Mouse (Mus musculus) CH12.LX (cell line): ENCODE results near the gene Tapbpl. TPM values are rescaled to one million over a fixed set of nuclear protein-coding genes. Genes with fewer than 3 reads are reported as not detected.

Experiments
- DNase-seq: peaks from one replicate; pipeline ENCODE4 v3.0.0-alpha.2; 2013; ENCODE audit errors: extremely low read depth
- H3K27ac ChIP-seq: 2 replicates; pipeline ENCODE4 v1.5.1; 2012; ENCODE audit warnings: low read depth, mild to moderate bottlenecking, control low read depth, moderate library complexity; ENCODE audit not compliant: insufficient read depth
- H3K27me3 ChIP-seq: replicated peaks from 2 replicates; pipeline ENCODE3; 2012; ENCODE audit warnings: inconsistent platforms
- H3K36me3 ChIP-seq, 2 experiments: replicated peaks in 1 of 2; 2 replicates each; pipeline versions ENCODE3 to v1.6.1; 2012; ENCODE audit warnings: inconsistent platforms in 1 of 2, low read length in 1 of 2, mild to moderate bottlenecking in 1 of 2, mixed read lengths in 1 of 2, moderate library complexity in 1 of 2; ENCODE audit not compliant: control insufficient read depth in 1 of 2, insufficient read depth in 1 of 2
- H3K4me1 ChIP-seq, 2 experiments: 2 replicates each; pipeline ENCODE4 v1.6.1; 2012; ENCODE audit warnings: inconsistent platforms in 1 of 2, moderate library complexity in 1 of 2; ENCODE audit not compliant: insufficient read depth in 2 of 2, control insufficient read depth in 1 of 2
- H3K4me2 ChIP-seq: 2 replicates; pipeline ENCODE4 v1.6.1; 2012; ENCODE audit warnings: low read depth, mild to moderate bottlenecking, control low read depth; ENCODE audit not compliant: poor library complexity, insufficient read depth, severe bottlenecking
- H3K4me3 ChIP-seq, 3 experiments: fragments of 150-350 bp in 1 of 3; sonication (generic) in 1 of 3; replicated peaks in 1 of 3; 2 replicates each; pipeline versions ENCODE3 to v1.5.1; 2011 to 2012; ENCODE audit warnings: low read depth in 2 of 3, low read length in 2 of 3, mild to moderate bottlenecking in 2 of 3, moderate library complexity in 2 of 3, control low read depth in 1 of 3, improper control_type of control experiment in 1 of 3, inconsistent platforms in 1 of 3, mixed read lengths in 1 of 3; ENCODE audit not compliant: poor library complexity in 1 of 3
- H3K79me2 ChIP-seq: replicated peaks from 2 replicates; pipeline ENCODE4 v1.6.1; 2012; ENCODE audit warnings: mild to moderate bottlenecking, moderate library complexity; ENCODE audit not compliant: control insufficient read depth, poor library complexity, insufficient read depth, severe bottlenecking; ENCODE audit errors: extremely low read depth
- H3K9ac ChIP-seq: 2 replicates; pipeline ENCODE4 v1.6.1; 2012; ENCODE audit warnings: low read depth, mild to moderate bottlenecking, control low read depth, moderate library complexity; ENCODE audit not compliant: insufficient read depth
- H3K9me3 ChIP-seq: replicated peaks from 2 replicates; pipeline ENCODE3; 2012; ENCODE audit warnings: low read length, inconsistent platforms, mixed read lengths
- BHLHE40 ChIP-seq: IDR thresholded peaks from 2 replicates; pipeline ENCODE4 v1.6.1; 2011; ENCODE audit warnings: mild to moderate bottlenecking, low read depth, low read length, improper control_type of control experiment
- CHD1 ChIP-seq: IDR thresholded peaks from 2 replicates; pipeline ENCODE4 v1.6.1; 2012; ENCODE audit warnings: low read depth, low read length, improper control_type of control experiment, inconsistent platforms
- CTCF ChIP-seq, 2 experiments: IDR thresholded peaks in 1 of 2; conservative IDR thresholded peaks in 1 of 2; 2 replicates each; pipeline ENCODE4 v1.5.1; 2011 to 2012; ENCODE audit warnings: low read depth in 2 of 2, low read length in 2 of 2, improper control_type of control experiment in 1 of 2, inconsistent platforms in 1 of 2, mild to moderate bottlenecking in 1 of 2, moderate library complexity in 1 of 2
- MAX ChIP-seq: IDR thresholded peaks from 2 replicates; pipeline ENCODE4 v1.6.1; 2011; ENCODE audit warnings: low read length, improper control_type of control experiment
- MXI1 ChIP-seq: IDR thresholded peaks from 2 replicates; pipeline ENCODE4 v1.6.1; 2011; ENCODE audit warnings: mild to moderate bottlenecking, low read depth, low read length, improper control_type of control experiment
- MYC ChIP-seq: IDR thresholded peaks from 2 replicates; pipeline ENCODE4 v1.6.1; 2011; ENCODE audit warnings: low read depth, mild to moderate bottlenecking, improper control_type of control experiment, low read length
- PAX5 ChIP-seq: IDR thresholded peaks from 2 replicates; pipeline ENCODE4 v1.6.1; 2012; ENCODE audit warnings: low read length, inconsistent platforms, mixed read lengths
- RAD21 ChIP-seq: IDR thresholded peaks from 2 replicates; pipeline ENCODE4 v1.6.1; 2011; ENCODE audit warnings: low read depth, mild to moderate bottlenecking, low read length, improper control_type of control experiment, moderate library complexity
- SMC3 ChIP-seq: IDR thresholded peaks from 2 replicates; pipeline ENCODE4 v1.6.1; 2011; ENCODE audit warnings: low read depth, low read length, improper control_type of control experiment
- TBP ChIP-seq: conservative IDR thresholded peaks from 2 replicates; pipeline ENCODE4 v1.6.1; 2011; ENCODE audit warnings: low read depth, low read length, improper control_type of control experiment
- TCF12 ChIP-seq: IDR thresholded peaks from 2 replicates; pipeline ENCODE4 v1.6.1; 2014; ENCODE audit warnings: low read depth, mild to moderate bottlenecking, inconsistent platforms, low read length, improper control_type of control experiment
- UBTF ChIP-seq: IDR thresholded peaks from 2 replicates; pipeline ENCODE4 v1.6.1; 2012; ENCODE audit warnings: low read depth, mild to moderate bottlenecking, inconsistent platforms, low read length, improper control_type of control experiment, moderate library complexity
- USF2 ChIP-seq: conservative IDR thresholded peaks from 2 replicates; pipeline ENCODE4 v1.6.1; 2011; ENCODE audit warnings: low read depth, low read length, improper control_type of control experiment
- ZMIZ1 ChIP-seq: IDR thresholded peaks from 2 replicates; pipeline ENCODE4 v1.6.1; 2012; ENCODE audit warnings: low read depth, mild to moderate bottlenecking, inconsistent platforms, low read length, improper control_type of control experiment
- dilution Hi-C: fragments of 300-500 bp; cut with MboI; formaldehyde crosslinking; loops from 2 replicates; pipeline ENCODE4 v1.14.3; 2020; ENCODE audit warnings: low sequenced_read_pairs; ENCODE audit not compliant: extremely low pct_unique_long_range_greater_than_20kb, extremely low pct_ligation_motif_present
- in situ Hi-C: fragments of 300-500 bp; cut with MboI; formaldehyde crosslinking; loops from 3 replicates; pipeline ENCODE4 v1.14.3; 2019; ENCODE audit warnings: low sequenced_read_pairs, low pct_ligation_motif_present, low pct_unique_long_range_greater_than_20kb, mixed read lengths
- polyA plus RNA-seq: library from polyadenylated mRNA; unstranded; fragments of >175 nt; gene quantifications from 2 replicates; pipeline ENCODE4 v1.2.1, GENCODE M21; 2012; ENCODE audit warnings: low read depth; ENCODE audit not compliant: insufficient read length
- total RNA-seq, 2 experiments: library from RNA; depleted of rRNA; stranded (reverse); fragments of 300-350 nt in 1 of 2; fragments of >200 nt in 1 of 2; gene quantifications; 2 replicates each; pipeline ENCODE4 v1.2.3; 2012 to 2014

The Tapbpl gene
- total and polyA plus RNA-seq, 3 experiments: 16.7 to 19.4 (median 17.7) TPM

- Histone ChIP-seq H3K9ac (peak overlapping the region; percentile 98), H3K4me1 (peaks cover 8 to 36% of the 10 kb centered on the region in 2 experiments), H3K27me3 (no peaks in the 10 kb centered on the region), H3K9me3 (no peaks in the 10 kb centered on the region)
- in situ Hi-C loops: no loop called here
- DNase-seq: no peak
- TF ChIP-seq CHD1 (0 out of 2 replicates have a peak, but pooled peaks have one; percentile 74), UBTF (no peak), ZMIZ1 (peak; percentile 22; the same call in 1 of the 2 replicates), MYC (0 out of 2 replicates have a peak, but pooled peaks have one; percentile 17), MXI1 (no peak; the same call in 1 of the 2 replicates)
- TF ChIP-seq, all 38 proteins: peak for 3
- no peaks in the 10 kb centered on the region for H3K79me2 ChIP-seq
- peak overlapping the region; percentile 41 for H3K4me2 ChIP-seq
- peak overlapping the region; percentile 61 to 94 (median 89) for H3K4me3 ChIP-seq
- H3K27ac ChIP-seq: peak overlapping the region; percentile 9; the same call in 1 of the 2 replicates
- peaks cover 19 to 60% of the 10 kb centered on the region in 2 experiments for H3K36me3 ChIP-seq
- dilution Hi-C loops: no loop called here
Observed at GRCm38 (mm10) chr6:125232045-125232437, 381 bp upstream of the Tapbpl start.

- peaks cover 30 to 61% of the 10 kb centered on the region in 2 experiments for H3K36me3 ChIP-seq
- H3K27me3 ChIP-seq: no peaks in the 10 kb centered on the region
- H3K4me2 ChIP-seq: peak overlapping the region; percentile 91; the same call in 1 of the 2 replicates
- peak overlapping the region; percentile 50 to 94 (median 61) for H3K4me3 ChIP-seq
- peak overlapping the region; percentile 29; the same call in 1 of the 2 replicates for H3K27ac ChIP-seq
- H3K9me3 ChIP-seq: no peaks in the 10 kb centered on the region
- H3K4me1 ChIP-seq: peaks cover 8 to 36% of the 10 kb centered on the region in 2 experiments
- peak overlapping the region; percentile 98 for H3K9ac ChIP-seq
- dilution Hi-C loops (no loop called here), in situ Hi-C loops (no loop called here)
- H3K79me2 ChIP-seq: no peaks in the 10 kb centered on the region
- TF ChIP-seq MYC (no peak), BHLHE40 (no peak), CTCF (conservative IDR thresholded peaks at IDR 0.05 in 1 of 2, IDR thresholded peaks at IDR 0.05 in 1 of 2; ENCODE audit: low read depth in 2 of 2, low read length in 2 of 2) (no peak), TBP (no peak), TCF12 (no peak), PAX5 (no peak), UBTF (no peak), USF2 (no peak)
- no peak for DNase-seq
Observed at GRCm38 (mm10) chr6:125230571-125230970, 1.1 kb downstream of the Tapbpl start.

- in situ Hi-C loops: no loop called here
- Histone ChIP-seq H3K9me3 (no peaks in the 10 kb centered on the region), H3K27me3 (no peaks in the 10 kb centered on the region), H3K4me1 (peaks cover 11 to 33% of the 10 kb centered on the region in 2 experiments), H3K27ac (no peak overlapping the region), H3K9ac (no peak overlapping the region), H3K4me3 (no peak overlapping the region), H3K79me2 (no peaks in the 10 kb centered on the region), H3K4me2 (no peak overlapping the region), H3K36me3 (peaks cover 56 to 86% of the 10 kb centered on the region in 2 experiments)
- peak; percentile 36 for DNase-seq
- dilution Hi-C loops: no loop called here
- TF ChIP-seq SMC3: peak; percentile 34
- peak; percentile 51 for TF ChIP-seq RAD21
- TF ChIP-seq MAX: no peak
- TF ChIP-seq CTCF (conservative IDR thresholded peaks at IDR 0.05 in 1 of 2, IDR thresholded peaks at IDR 0.05 in 1 of 2; ENCODE audit: low read depth in 2 of 2, low read length in 2 of 2): peak; percentile 65 to 66
Observed at GRCm38 (mm10) chr6:125225518-125226115, 6.0 kb downstream of the Tapbpl start.
